Mouse (Mus musculus) common myeloid progenitor, adult 5-6 weeks (primary cell): ENCODE data around the gene Foxa3. TPM values are rescaled to one million over a fixed set of nuclear protein-coding genes. Genes with fewer than 3 reads are reported as not detected.
"Not testable (repeated sequence)": the region's sequence is repeated elsewhere in the genome, so short reads cannot be mapped to it uniquely, and the experiment has no call there.

Experiments used
- ATAC-seq: replicated peaks from 2 replicates; pipeline ENCODE4 v1.8.0; 2016; ENCODE audit warnings: low read depth, mild to moderate bottlenecking, moderate TSS enrichment, inconsistent platforms; ENCODE audit not compliant: poor library complexity, severe bottlenecking
- total RNA-seq: library from RNA; stranded (forward); fragments of 200-1000, 187-1606 nt; gene quantifications from 2 replicates; pipeline ENCODE4 v1.2.3, GENCODE M21; 2017

The Foxa3 gene
- total RNA-seq: 0.50 TPM in 1 of 2 replicates, not detected in the other

DNA sequence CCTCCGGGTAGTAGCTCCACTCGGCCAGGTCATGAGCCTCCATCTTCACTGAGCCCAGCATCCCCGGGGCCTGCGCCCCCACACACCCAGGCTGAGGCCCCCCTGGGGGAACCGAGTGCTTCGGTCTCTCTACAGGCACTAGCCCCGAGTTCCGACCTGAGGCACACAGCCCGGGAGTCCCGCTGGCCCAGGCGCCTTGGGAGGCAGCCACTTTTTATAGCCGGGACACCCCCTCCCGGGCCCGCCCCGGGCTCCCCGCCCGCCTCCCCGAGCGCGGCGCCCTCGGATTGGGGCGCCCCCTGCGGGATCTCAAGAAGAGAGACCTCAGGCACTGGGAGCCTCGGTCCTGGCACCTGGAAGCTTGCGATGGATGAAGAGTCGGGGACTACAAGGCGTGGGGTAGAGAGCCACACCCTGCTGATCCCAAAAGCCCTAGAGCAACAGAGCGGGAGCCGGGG, at the start of gene Foxa3:
Gene Foxa3 (minus strand): TSS at position 182 of the 458 bp plus-strand sequence.
- ATAC-seq: no peak; the same call in 1 of the 2 replicates

DNA sequence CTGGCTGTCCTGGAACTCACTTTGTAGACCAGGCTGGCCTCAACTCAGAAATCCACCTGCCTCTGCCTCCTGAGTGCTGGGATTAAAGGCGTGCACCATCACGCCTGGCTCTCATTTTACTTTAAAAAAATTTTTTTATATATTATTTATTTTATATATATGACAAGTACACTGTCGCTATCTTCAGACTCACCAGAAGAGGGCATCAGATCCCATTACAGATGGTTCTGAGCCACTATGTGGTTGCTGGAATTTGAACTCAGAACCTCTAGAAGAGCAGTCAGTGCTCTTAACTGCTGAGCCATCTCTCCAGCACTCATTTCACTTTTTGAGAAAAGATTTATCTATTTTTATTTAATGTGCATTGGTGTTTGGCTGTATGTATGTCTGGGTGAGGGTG, 47.7 kb upstream of the Foxa3 start:
- not testable (repeated sequence) for ATAC-seq

DNA sequence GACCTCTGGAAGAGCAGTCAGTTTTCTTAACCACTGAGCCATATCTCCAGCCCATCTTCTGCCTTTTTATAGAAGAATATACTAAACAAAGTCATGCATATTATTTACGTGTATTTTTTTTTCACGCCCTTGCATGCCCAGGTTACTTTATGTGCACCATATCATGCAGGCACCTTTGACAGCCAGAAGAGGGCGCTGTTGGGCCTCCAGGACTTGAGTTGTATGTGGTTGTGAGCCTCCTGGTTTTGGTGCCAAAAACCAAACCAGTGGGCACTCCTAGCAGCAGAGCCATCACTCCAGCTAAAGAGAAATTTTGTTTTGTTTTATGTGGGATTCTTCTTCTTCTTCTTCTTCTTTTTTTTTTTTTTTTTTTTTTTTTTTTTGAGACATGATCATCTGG, 46.2 kb upstream of the Foxa3 start:
- ATAC-seq: 0 out of 2 replicates have a peak, but pooled peaks have one; percentile 37

DNA sequence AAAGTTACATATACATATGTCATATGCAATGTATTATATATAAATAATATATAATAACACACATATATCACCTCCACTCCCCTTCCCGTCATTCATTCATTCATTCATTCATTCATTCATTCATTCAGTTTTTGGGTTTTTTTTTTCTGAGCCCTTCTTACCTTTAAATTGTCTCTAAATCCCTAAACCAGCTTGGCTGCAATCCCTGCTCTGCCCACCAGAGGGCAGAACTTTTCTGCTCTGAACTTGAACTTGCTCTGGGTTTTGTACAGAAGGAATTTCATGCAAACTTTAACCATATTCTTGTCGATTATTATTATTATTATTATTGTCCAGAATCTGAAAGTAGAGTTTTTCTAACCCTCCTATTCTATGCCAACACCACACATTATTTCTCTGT, 45.4 kb upstream of the Foxa3 start:
- peak; percentile 62 for ATAC-seq

DNA sequence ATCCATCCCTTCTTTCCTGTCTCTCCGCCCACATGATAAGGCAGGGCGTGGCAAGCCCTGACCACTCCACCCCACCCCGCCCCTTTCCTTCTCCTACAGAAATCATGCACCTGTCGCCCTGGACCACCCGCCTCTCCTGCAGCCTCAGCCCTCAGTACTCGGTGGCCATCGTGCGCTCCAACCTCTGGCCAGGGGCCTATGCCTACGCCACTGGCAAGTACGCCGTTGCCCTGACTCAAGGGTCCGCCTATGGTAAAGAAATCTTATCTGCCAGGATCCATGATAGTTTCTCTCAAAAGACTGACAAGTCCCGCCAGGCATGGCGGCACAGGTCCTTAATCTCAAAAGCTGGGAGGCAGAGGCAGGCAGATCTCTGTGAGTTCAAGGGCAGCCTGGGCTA, 44.6 kb upstream of the Foxa3 start:
- no peak for ATAC-seq

DNA sequence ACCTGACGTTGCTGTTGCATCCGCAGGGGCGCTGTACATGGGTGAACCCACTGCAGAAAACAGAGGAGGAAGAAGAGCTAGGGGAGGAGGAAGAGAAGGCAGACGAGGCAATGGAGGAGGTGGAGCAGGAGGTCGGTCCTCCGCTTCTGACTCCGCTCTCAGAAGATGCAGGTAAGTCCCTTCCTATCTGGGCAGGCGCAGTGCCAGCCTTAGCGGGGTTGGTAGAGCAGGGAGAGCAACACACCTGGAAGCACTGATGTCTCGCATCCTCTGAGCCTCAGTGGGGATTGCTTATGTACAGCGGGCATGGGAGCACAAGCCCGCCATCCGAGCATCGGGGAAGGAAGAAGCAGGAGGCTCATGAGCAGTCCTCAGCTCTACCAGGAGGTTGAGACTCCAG, 43.7 kb upstream of the Foxa3 start:
- no peak for ATAC-seq

DNA sequence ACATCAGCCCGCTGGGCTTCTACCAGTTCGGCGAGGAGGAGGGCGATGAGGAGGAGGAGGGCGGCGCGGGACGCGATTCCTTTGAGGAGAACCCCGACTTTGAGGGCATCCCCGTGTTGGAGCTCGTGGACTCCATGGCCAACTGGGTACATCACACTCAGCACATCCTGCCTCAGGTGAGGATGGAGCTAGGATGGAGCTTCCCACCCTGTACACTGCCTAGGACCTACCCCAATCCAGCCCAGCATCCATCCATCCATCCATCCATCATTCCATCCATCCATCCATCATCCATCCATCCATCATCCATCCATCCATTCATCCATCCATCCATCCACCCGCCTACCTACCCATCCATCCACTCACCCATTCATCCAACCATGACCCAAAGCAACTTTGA, 42.6 kb upstream of the Foxa3 start:
- ATAC-seq: no peak

DNA sequence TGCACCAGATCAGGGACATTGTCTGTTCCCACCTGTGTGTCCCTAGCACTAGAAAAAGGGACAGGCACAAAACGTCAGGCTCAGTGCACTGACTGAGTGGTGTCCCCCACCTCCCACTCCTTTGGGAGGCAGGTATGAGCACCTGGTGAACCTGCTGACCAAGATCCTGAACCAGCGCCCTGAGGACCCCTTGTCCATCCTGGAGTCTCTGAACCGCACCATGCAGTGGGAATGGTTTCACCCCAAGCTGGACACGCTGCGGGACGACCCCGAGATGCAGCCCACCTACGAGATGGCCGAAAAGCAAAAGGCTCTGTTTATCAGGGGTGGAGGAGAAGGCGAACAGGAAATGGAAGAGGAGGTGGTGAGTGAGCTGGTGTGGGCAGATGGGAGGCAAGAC, 34.1 kb upstream of the Foxa3 start:
- ATAC-seq: no peak

DNA sequence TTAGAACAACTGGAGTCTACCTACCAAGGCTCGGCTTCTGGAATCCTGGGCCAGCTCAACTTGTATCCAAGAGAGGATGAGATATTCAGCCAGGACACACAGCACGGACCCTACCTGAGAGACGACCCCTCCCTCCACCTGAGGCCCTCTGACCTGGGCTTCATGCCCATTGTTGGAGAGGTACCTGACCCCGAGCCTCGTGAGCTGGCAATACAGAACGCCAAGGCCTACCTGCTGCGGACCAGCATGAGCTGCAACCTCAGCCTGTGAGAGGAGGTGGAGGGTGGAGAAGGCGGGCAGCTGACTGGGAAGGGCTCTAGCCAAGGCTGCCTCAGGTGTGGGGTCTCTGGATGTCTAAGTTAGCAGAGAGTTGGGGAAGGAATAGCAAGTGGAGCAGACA, 31.8 kb upstream of the Foxa3 start:
- ATAC-seq: no peak

DNA sequence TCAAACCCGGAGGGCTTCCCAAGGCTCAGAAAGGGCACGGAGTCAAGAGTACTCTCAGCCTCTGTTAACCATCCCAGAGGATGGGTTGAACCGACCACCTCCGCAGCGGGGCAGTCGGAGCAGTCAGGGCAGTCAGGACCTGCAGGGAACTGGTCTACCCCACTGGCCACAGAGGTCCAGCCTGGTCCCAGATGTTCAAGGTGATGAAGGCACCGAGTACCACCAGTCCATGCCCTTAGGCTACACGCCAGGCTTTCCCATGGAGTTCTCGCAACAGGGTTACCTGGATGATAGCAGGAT, 31.4 kb upstream of the Foxa3 start:
- ATAC-seq: no peak

DNA sequence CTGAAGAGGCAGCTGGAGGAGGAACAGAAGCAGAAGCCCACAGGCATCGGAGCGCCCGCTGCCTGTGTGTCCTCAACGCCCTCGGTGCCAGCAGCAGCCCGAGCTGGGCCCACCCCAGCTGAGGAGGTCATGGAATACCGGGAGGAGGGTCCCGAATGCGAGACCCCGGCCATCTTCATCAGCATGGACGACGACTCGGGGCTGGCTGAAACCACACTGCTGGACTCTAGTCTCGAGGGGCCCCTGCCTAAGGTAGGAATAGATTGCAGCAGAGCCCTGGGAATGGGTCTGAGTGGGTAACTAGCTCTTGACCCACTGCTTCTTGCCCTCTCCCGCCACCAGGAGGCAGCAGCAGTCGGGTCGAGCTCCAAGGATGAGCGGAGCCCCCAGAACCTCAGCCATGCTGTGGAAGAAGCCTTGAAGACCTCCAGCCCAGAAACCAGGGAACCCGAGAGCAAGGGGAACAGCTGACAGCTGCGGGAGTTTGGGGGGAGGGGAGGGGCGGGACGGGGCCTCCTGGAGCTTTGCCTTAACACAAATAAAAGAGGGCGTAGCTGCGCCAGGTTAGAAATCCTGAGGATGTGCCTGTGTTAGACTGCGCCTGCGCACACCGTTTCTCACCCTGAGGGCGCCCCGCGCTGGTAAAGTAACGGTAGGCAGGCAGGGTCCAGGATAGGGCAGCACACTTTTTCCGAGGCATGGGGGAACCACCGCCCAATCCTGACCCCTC, 30.9 kb upstream of the Foxa3 start, which contains the start of gene Rsph6a:
Gene Rsph6a (plus strand): TSS at position 644 of the 730 bp plus-strand sequence.
- peak; percentile 52 for ATAC-seq

DNA sequence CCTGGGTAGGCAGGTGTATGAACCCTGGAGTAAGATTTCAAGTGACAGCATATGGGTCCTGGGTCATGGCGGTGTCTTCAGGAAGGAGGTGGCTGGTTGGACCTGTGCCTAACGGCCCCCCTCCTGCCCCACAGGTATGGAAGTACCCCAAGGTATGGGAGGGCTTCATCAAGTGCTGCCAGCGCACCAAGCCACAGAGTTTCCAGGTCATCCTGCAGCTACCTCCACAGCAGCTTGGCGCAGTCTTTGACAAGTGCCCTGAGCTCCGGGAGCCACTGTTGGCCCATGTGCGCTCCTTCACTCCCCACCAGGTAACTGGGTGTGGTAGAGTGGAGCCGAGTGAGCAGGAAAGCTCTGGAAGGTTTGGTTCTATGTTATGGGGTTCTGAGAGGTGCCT, 29.8 kb upstream of the Foxa3 start:
- ATAC-seq: no peak

DNA sequence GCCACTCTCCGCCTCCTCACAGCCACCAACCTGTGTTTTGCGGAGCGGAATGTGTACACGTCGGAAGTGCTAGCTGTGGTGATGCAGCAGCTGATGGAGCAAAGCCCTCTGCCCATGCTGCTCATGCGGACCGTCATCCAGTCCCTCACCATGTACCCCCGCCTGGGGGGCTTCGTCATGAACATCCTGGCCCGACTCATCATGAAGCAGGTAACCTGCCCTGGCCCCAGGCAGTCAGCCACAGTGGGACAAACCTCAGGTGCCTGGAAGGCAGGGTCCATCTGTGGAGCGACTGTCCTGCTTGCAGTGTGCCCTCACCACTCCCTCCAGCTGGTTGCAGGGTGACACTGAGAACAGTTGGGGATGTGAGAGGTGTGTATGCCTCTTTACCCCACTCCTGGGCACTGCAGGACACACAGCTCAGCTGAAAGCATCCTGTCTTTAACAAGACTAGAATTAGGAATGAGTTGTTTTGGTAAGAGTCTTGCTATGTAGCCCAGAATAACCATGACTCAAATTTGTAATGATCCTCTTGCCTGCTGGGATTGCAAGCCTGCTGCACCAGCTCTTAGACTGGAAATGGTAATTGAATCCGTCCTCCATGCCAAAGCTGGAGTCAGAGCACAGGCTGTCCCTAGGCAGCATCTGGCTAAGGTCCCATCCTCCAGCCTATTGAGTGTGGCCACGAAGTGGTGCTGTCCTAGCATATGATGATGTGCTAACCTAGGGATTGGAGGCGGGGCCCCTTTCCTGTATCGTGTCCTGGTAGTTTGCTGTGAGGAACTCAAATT, 29.2 kb upstream of the Foxa3 start:
- no peak for ATAC-seq

DNA sequence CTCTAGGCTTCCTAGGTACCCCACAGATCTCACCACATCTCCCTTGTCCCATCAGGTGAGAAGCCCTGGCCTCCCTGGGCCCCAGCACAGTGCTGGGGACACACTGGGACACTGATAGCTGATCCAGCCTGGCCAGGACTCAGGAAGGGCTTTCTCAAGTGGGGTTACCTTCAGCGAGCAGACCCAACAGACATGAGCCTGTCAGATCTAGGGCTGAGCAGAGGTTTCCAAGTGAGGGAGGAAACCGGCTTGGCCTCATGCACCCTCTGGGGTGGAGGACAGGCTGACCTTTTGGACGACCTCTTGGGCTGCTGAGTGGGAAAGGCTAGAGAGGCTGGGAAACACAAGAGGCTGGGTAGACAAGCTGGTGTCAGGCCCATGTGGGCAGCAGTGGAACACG, 27.8 kb upstream of the Foxa3 start:
- ATAC-seq: no peak

DNA sequence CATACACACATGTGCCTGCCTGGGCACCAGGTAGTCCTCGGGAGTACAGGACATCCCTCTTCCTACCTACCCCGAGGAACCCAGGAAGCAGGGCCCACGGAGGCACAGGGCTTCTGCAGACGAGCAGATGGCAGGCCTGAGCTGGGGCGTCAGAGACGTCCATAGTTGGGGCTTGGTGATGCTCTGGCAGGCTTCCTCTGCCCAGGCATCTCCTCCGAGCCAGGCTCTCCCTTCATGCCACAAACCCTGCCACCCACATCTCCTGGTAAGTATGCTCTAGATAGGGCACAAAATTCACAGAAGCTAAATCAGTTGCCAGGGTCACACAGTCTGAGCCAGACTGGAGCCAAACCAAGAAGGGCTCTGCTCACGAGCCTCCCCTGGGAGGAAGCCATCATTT, 26.8 kb upstream of the Foxa3 start:
- no peak for ATAC-seq

DNA sequence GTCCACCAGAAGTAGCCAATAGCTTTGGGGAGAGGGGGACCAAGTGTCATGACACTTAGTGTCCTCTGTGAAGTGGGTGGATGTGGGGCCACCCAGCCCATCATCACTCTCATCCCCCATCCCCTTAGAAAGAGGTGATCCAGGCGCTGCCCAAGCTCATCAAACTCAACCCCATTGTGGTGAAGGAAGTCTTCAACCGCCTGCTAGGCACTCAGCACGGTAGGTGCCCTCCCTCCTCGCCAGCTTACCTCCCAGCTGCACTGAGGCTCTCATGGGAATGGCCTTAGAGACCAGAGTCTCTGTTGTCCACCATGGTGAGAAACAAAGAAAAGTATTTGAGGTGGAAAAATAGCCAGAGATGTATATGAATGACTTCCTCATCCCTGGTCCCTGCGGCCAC, 25.9 kb upstream of the Foxa3 start:
- no peak for ATAC-seq

DNA sequence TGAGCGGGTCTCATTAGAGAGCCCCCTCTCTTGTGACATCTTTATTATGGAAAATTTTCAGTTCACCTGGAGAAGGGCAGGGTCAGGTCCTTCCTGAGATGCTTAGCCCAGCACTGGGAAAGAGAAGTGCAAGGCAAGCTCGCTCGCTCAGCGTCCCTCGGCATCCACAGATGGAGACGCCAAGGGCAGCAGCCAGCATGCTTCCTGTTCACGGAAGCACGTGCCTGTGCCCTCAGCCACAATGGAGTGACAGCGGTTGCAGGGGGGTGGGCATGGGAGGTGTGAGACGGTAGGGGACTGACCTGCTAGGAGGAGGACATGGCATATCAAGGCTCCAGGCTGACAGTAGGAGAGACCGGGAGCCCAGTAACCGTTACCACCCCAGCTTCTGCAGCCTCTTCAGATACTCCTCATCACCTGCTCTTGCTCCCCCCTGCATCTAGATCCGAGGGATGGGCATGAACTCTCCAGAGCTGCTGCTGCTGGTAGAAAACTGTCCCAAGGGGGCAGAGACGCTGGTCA, 24.7 kb upstream of the Foxa3 start:
- peak; percentile 47; the same call in 1 of the 2 replicates for ATAC-seq

DNA sequence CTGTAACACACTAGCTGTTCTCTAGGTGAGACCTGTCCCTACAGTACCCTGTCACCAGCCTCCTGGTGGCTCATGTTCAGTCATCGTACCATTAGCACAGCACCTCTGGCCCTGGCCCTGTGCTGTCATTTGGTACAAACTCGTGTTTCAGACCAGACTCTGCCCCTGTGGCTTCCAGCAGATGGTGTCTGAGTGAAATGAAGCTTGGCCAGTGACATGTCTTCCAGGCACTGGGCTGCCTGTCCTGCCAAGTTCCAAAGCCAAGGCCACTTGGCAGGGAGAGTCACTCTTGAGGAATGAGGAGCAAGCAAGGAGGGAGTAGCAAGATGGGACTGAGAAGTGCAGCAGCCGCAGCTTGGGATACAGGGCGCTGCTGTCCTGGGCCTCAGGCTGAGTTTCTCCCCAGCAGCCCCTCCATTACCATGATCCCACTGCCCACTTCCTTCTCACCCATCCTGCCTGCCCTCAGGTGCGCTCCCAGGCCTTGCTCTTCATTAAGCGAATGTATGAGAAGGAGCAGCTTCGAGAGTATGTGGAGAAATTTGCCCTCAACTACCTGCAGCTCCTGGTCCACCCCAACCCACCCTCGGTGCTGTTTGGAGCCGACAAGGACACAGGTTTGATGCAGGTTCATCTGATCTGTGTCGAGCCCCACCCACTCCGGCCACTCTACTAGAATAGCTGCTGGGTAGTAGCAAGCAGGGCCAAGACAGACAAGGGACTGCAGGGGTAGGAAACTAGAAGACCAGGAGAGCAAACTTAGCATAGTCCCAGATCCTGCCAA, 23.1 kb upstream of the Foxa3 start:
- no peak for ATAC-seq

DNA sequence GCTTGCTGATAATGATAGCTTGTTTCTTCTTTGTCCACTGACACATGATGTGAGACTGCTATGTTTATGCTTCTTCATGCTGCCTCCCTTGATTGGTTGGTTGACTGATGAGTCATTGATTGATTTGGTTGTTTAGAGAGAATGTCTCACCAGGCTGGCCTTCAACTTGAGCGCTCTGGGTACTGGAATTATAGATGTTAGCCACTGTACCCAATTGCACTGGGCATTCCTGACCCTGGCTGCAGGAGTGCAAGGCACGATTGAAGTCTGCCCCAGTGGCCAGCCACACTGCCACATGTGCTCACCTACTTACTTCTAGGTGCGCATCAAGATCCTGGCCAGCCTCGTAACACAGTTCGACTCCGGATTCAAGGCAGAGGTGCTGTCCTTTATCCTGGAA, 21.3 kb upstream of the Foxa3 start:
- ATAC-seq: no peak

DNA sequence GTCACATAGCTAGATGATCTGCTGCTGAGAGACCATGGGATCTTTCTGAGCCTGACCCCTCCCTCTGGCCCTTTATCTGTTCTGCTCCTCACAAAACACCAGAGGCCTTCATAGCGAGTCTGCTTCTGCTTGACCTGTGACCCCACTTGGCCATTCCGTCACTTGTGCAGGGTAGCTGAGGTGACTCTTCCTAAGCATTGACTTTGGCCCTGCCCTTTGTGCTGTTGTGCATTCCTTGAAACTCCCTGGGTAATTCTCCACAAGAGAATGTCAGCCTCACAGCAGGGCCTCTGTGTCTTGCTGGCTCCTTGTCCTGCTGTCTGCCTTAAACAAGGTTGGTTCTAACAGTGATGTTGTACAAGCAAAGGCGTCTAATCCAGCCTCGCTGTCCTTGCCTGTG, 8.3 kb upstream of the Foxa3 start:
- ATAC-seq: no peak
